Mouse (Mus musculus) v-Abl transformed pro-B cells (cell line): ENCODE measurements around the gene Zfand6.

Source experiments
- in situ Hi-C, 2 experiments: fragments of 400-800 bp; cut with MboI; formaldehyde crosslinking; loops; one replicate each; pipeline ENCODE4 v1.15.1; 2025; ENCODE audit not compliant: unreplicated experiment in 2 of 2

The Zfand6 gene

DNA sequence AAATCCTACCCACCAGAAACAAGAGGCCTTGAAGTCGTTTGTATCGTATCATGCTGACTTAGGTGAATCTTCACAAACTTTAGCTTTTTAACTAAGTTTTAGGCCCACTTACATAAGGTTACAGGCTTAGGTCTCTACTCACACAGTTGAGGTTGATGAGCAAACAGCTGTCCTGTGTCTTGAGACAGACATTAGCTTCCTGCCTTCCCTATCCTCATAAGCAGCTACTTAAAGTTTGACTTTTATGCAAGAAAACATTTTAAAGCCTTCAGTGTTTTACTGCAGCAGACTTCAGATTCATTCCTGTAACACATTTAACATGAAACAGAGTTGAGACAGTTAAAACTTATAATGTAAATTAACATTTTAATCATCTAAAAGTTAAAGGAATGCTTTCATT lies 37.0 kb downstream of the Zfand6 start:
- in situ Hi-C loops, result no loop called here

DNA sequence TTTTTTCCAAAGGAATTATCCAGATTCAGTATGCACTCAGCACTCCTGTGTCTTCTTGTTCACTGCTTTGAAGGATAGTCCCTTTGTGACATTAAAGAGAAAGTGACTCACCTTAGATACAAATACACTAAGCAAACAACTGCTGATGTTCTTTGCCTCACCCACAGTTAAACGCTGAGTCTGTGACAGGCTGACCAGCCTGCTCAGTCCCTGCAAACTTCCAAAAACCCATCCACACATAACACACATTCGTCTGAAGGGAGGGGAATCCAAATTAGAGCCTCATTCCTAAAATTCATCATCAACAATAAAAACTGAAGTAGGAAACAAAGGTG lies 37.8 kb downstream of the Zfand6 start:
- in situ Hi-C loops, result no loop called here

- in situ Hi-C loops, result no loop called here
Measured at GRCm38 (mm10) chr7:84651303-84651986, 38.3 kb downstream of the Zfand6 start.

GRCm38 (mm10) chr7:84649016-84649415 lies 40.7 kb downstream of the Zfand6 start:
- in situ Hi-C loops, result no loop called here

GRCm38 (mm10) chr7:84646256-84646655 lies 43.5 kb downstream of the Zfand6 start:
- in situ Hi-C loops, result no loop called here

DNA sequence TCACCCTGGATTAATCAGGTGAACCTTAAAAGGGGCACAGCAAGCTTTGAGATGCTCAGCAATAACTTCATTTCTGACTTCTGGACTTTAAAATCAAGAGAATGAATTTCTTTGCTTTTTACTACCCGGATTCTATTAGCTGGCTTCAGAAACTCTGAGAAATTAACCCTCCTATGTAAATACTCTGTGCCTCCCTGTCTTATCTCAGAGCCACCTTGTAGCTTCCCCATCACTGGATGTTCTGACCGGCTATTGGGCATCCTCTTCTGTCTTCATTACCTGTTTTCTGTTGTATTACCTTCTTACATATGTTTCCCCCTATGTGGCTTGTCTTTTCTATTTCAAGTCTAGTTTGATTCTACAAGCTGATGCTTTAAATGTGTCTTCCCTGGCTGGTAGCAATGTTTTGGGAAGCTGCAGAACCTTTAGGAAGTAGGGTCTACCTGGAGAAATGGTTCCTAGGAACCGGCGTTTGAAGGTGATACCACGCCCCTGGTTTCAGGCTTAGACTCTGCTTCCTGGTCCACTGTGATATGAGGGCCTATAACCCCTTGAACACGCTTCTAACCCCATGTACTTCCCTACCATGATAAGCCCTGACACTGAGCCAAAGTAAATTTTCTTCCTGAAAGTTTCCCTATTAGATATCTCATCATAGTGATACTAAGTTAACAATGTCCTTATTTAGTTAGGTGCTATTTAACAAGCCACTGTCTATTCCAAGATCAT lies 46.3 kb downstream of the Zfand6 start:
- in situ Hi-C loops, result no loop called here

- in situ Hi-C loops, result no loop called here
Measured at GRCm38 (mm10) chr7:84642159-84642928, 47.4 kb downstream of the Zfand6 start.

- in situ Hi-C loops, result no loop called here
Measured at GRCm38 (mm10) chr7:84636939-84637338, 52.8 kb downstream of the Zfand6 start.

- in situ Hi-C loops, result no loop called here
Measured at GRCm38 (mm10) chr7:84631878-84632277, 57.9 kb downstream of the Zfand6 start.

- in situ Hi-C loops, result loop anchor here in 1 of 2 experiments (25.0 kb wide), 1 partner anchor 711 kb away; no protein-coding TSS in a partner anchor
Measured at GRCm38 (mm10) chr7:84623718-84624117, 66.0 kb downstream of the Zfand6 start.

DNA sequence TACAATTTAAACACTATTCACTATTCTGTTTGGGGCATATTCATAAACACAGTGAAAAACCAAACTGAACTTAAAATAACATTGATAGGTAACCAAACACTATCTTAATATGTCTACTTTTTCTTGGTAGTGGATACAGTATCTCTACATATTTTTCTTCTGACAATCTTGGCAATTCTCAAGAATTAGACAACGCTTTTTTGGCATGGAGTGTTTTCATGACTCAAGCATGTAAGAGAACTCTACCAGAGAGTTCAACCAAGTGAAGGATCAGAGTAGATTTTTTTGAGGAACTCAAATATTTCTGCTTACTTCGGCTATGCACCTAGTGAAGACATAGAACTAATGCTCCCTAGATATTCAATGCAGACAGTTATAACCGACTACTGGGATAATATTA lies 68.8 kb downstream of the Zfand6 start:
- in situ Hi-C loops, result loop anchor here in 1 of 2 experiments (25.0 kb wide), 1 partner anchor 709 kb away; no protein-coding TSS in a partner anchor

- in situ Hi-C loops, result loop anchor here in 1 of 2 experiments (25.0 kb wide), 1 partner anchor 707 kb away; no protein-coding TSS in a partner anchor
Measured at GRCm38 (mm10) chr7:84618951-84619350, 70.8 kb downstream of the Zfand6 start.

DNA sequence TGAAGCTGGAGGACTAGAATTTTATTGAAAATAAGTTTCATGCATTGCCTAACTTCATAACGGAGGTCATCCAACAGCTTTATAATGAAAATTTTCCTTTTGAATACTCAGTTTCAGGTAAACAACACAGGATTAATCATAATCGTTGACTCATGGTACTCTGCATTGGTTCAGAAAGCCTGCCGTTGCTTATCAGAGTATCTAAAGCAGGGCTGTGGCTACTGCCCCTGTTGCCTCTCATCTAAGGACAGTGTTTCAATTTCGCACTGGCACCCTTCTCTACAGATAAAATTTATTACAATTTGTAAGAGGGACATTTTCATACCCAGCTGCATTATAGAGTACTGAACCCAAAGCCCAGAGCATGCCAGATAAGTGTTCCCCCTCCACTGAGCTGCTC lies 77.3 kb downstream of the Zfand6 start:
- in situ Hi-C loops, result loop anchor here in 1 of 2 experiments (25.0 kb wide), 1 partner anchor 700 kb away; no protein-coding TSS in a partner anchor

DNA sequence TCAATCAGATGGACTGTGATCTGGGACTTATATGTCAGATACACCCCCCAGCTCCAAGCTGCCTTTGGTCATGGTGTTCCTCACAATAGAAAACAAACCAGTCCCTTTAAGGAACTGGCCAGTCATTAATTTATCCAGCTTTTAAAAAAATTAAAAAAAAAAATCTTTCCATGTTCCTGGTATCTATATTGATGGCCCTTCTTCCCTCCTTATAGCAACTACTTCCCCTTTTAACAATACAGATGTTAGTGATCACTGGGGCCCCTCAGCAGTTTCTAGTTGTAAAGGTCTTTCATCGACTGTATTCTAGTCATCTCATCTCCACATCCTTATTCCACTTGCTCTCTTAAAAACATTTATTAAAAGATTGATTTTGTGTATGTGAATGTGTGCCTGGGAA lies 78.2 kb downstream of the Zfand6 start:
- in situ Hi-C loops, result loop anchor here in 1 of 2 experiments (25.0 kb wide), 1 partner anchor 699 kb away; no protein-coding TSS in a partner anchor

- in situ Hi-C loops, result loop anchor here in 1 of 2 experiments (25.0 kb wide), 1 partner anchor 694 kb away; no protein-coding TSS in a partner anchor
Measured at GRCm38 (mm10) chr7:84606293-84606749, 83.4 kb downstream of the Zfand6 start, which contains the start of gene Fah. Gene Fah, minus strand, starts transcription at chr7:84606722.

DNA sequence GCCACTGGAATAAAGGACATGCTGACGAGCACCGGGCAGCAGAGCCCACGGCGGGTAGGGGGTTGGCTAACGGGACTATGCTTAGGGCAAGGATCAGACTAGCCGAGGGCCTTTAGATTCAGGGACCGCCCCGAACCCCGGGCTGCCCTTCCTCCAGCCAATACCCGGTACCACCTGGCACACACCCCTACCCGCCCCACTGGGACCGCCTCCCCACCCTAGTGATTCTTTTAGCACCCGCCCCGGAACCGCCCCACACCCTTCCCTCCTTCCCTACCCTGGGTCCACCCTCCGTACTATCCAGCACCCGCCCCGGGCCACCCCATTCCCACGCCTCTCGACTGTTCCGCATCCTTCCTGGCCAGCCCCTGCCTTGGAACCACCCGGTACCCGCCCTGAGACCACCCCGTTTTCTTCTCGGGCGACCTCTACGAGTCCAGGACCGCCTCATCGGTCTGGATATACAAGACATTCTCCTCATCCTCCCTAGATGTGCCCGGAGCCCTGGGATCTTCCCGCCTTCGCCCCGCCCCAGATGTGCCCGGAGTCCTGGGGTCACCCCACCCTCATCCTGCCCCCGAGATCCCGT lies 84.0 kb downstream of the Zfand6 start:
- in situ Hi-C loops, result loop anchor here in 1 of 2 experiments (25.0 kb wide), 1 partner anchor 693 kb away; no protein-coding TSS in a partner anchor

GRCm38 (mm10) chr7:84605033-84605687 lies 84.6 kb downstream of the Zfand6 start:
- in situ Hi-C loops, result loop anchor here in 1 of 2 experiments (25.0 kb wide), 1 partner anchor 693 kb away; no protein-coding TSS in a partner anchor

DNA sequence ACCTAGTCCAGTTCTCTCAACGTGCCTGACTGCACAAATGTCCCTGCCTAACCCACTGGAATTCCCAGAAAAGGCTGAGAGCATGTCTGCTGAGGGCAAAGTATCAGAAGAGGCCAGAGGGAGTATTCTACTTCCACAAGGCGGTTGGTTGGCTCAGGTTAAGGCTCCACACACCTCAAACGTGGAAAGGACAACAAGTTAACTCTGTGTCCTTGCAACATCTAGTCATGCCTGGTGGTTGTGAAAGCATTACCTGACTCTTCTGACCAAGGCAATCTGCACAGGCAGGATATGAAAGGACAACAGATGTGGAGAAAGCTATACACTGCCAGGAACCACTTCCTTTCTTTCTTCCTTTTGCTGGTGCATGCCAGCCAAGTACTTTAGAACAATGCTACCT lies 85.3 kb downstream of the Zfand6 start:
- in situ Hi-C loops, result loop anchor here in 1 of 2 experiments (25.0 kb wide), 1 partner anchor 692 kb away; no protein-coding TSS in a partner anchor

- in situ Hi-C loops, result loop anchor here in 1 of 2 experiments (25.0 kb wide), 1 partner anchor 689 kb away; no protein-coding TSS in a partner anchor
Measured at GRCm38 (mm10) chr7:84601331-84601730, 88.4 kb downstream of the Zfand6 start.
